Mouse (Mus musculus): ENCODE data around the gene Galnt15. TPM values are rescaled to one million over a fixed set of nuclear protein-coding genes. Genes with fewer than 3 reads are reported as not detected.

Gene Galnt15
- polyA plus RNA-seq, 1 experiment = 2.6 TPM

- no peaks in the 10 kb centered on the region for H3K36me3 ChIP-seq (ENCODE audit: control insufficient read depth, insufficient read depth, low read length)
- no peak for DNase-seq
- no peaks in the 10 kb centered on the region for H3K4me1 ChIP-seq (ENCODE audit: control insufficient read depth, insufficient read depth, low read length)
- 84% methylated on average over 8 of the region's 8 CpGs for WGBS
- TF ChIP-seq CTCF (conservative IDR thresholded peaks at IDR 0.05; ENCODE audit: insufficient read depth, insufficient read length, low read depth, low read length) (no peak), POLR2A (IDR thresholded peaks at IDR 0.05; ENCODE audit: low read depth, low read length) (no peak)
- H3K27ac ChIP-seq (ENCODE audit: insufficient read depth, low read depth, low read length) = no peak overlapping the region
- H3K4me3 ChIP-seq (ENCODE audit: insufficient read depth, low read depth, low read length) = no peak overlapping the region
- no peaks in the 10 kb centered on the region for H3K27me3 ChIP-seq (replicated peaks; ENCODE audit: control insufficient read depth, insufficient read depth, low read length)
Measured at GRCm38 (mm10) chr14:32019091-32019490, 9.7 kb upstream of the Galnt15 start.

GRCm38 (mm10) chr14:32021967-32022366, 6.8 kb upstream of the Galnt15 start:
- H3K27me3 ChIP-seq (replicated peaks; ENCODE audit: control insufficient read depth, insufficient read depth, low read length) = no peaks in the 10 kb centered on the region
- 44% methylated on average over 9 of the region's 9 CpGs for WGBS
- H3K27ac ChIP-seq (ENCODE audit: insufficient read depth, low read depth, low read length) = no peak overlapping the region
- H3K36me3 ChIP-seq (ENCODE audit: control insufficient read depth, insufficient read depth, low read length) = no peaks in the 10 kb centered on the region
- no peak overlapping the region for H3K4me3 ChIP-seq (ENCODE audit: insufficient read depth, low read depth, low read length)
- no peak for DNase-seq
- TF ChIP-seq POLR2A (IDR thresholded peaks at IDR 0.05; ENCODE audit: low read depth, low read length) (no peak), CTCF (conservative IDR thresholded peaks at IDR 0.05; ENCODE audit: insufficient read depth, insufficient read length, low read depth, low read length) (no peak)
- no peaks in the 10 kb centered on the region for H3K4me1 ChIP-seq (ENCODE audit: control insufficient read depth, insufficient read depth, low read length)

GRCm38 (mm10) chr14:32022450-32022849, 6.3 kb upstream of the Galnt15 start:
- Histone ChIP-seq H3K27me3 (replicated peaks; ENCODE audit: control insufficient read depth, insufficient read depth, low read length) (no peaks in the 10 kb centered on the region), H3K36me3 (ENCODE audit: control insufficient read depth, insufficient read depth, low read length) (no peaks in the 10 kb centered on the region), H3K4me3 (ENCODE audit: insufficient read depth, low read depth, low read length) (no peak overlapping the region), H3K27ac (ENCODE audit: insufficient read depth, low read depth, low read length) (no peak overlapping the region), H3K4me1 (ENCODE audit: control insufficient read depth, insufficient read depth, low read length) (no peaks in the 10 kb centered on the region)
- no peak for TF ChIP-seq POLR2A (IDR thresholded peaks at IDR 0.05; ENCODE audit: low read depth, low read length)
- no peak for DNase-seq

GRCm38 (mm10) chr14:32023891-32024290, 4.9 kb upstream of the Galnt15 start:
- H3K27me3 ChIP-seq (replicated peaks; ENCODE audit: control insufficient read depth, insufficient read depth, low read length) = no peaks in the 10 kb centered on the region
- no peak overlapping the region for H3K27ac ChIP-seq (ENCODE audit: insufficient read depth, low read depth, low read length)
- 97% methylated on average over 4 of the region's 4 CpGs for WGBS
- TF ChIP-seq POLR2A (IDR thresholded peaks at IDR 0.05; ENCODE audit: low read depth, low read length) (no peak), CTCF (conservative IDR thresholded peaks at IDR 0.05; ENCODE audit: insufficient read depth, insufficient read length, low read depth, low read length) (no peak)
- no peaks in the 10 kb centered on the region for H3K4me1 ChIP-seq (ENCODE audit: control insufficient read depth, insufficient read depth, low read length)
- DNase-seq = no peak
- H3K4me3 ChIP-seq (ENCODE audit: insufficient read depth, low read depth, low read length) = no peak overlapping the region
- no peaks in the 10 kb centered on the region for H3K36me3 ChIP-seq (ENCODE audit: control insufficient read depth, insufficient read depth, low read length)

- Histone ChIP-seq H3K27me3 (replicated peaks; ENCODE audit: control insufficient read depth, insufficient read depth, low read length) (no peaks in the 10 kb centered on the region), H3K27ac (ENCODE audit: insufficient read depth, low read depth, low read length) (no peak overlapping the region), H3K4me3 (ENCODE audit: insufficient read depth, low read depth, low read length) (no peak overlapping the region), H3K4me1 (ENCODE audit: control insufficient read depth, insufficient read depth, low read length) (no peaks in the 10 kb centered on the region), H3K36me3 (ENCODE audit: control insufficient read depth, insufficient read depth, low read length) (no peaks in the 10 kb centered on the region)
- TF ChIP-seq CTCF (conservative IDR thresholded peaks at IDR 0.05; ENCODE audit: insufficient read depth, insufficient read length, low read depth, low read length) (no peak), POLR2A (IDR thresholded peaks at IDR 0.05; ENCODE audit: low read depth, low read length) (no peak)
- 45% methylated on average over 7 of the region's 7 CpGs for WGBS
- no peak for DNase-seq
Measured at GRCm38 (mm10) chr14:32027218-32027617, 1.6 kb upstream of the Galnt15 start.

GRCm38 (mm10) chr14:32029411-32029992, 713 bp downstream of the Galnt15 start:
- 45% methylated on average over 14 of the region's 14 CpGs for WGBS
- Histone ChIP-seq H3K36me3 (ENCODE audit: control insufficient read depth, insufficient read depth, low read length) (no peaks in the 10 kb centered on the region), H3K27me3 (replicated peaks; ENCODE audit: control insufficient read depth, insufficient read depth, low read length) (no peaks in the 10 kb centered on the region), H3K4me3 (ENCODE audit: insufficient read depth, low read depth, low read length) (peak overlapping the region; percentile 58), H3K4me1 (ENCODE audit: control insufficient read depth, insufficient read depth, low read length) (no peaks in the 10 kb centered on the region), H3K27ac (ENCODE audit: insufficient read depth, low read depth, low read length) (peak overlapping the region; percentile 66)
- DNase-seq = peak; percentile 46
- TF ChIP-seq POLR2A (IDR thresholded peaks at IDR 0.05; ENCODE audit: low read depth, low read length) (peak; percentile 11), CTCF (conservative IDR thresholded peaks at IDR 0.05; ENCODE audit: insufficient read depth, insufficient read length, low read depth, low read length) (no peak)

GRCm38 (mm10) chr14:32030073-32030472, 1.3 kb downstream of the Galnt15 start:
- WGBS = 64% methylated on average over 5 of the region's 5 CpGs
- Histone ChIP-seq H3K27me3 (replicated peaks; ENCODE audit: control insufficient read depth, insufficient read depth, low read length) (no peaks in the 10 kb centered on the region), H3K4me1 (ENCODE audit: control insufficient read depth, insufficient read depth, low read length) (no peaks in the 10 kb centered on the region), H3K27ac (ENCODE audit: insufficient read depth, low read depth, low read length) (peak overlapping the region; percentile 66), H3K4me3 (ENCODE audit: insufficient read depth, low read depth, low read length) (peak overlapping the region; percentile 58), H3K36me3 (ENCODE audit: control insufficient read depth, insufficient read depth, low read length) (no peaks in the 10 kb centered on the region)
- TF ChIP-seq CTCF (conservative IDR thresholded peaks at IDR 0.05; ENCODE audit: insufficient read depth, insufficient read length, low read depth, low read length) (no peak), POLR2A (IDR thresholded peaks at IDR 0.05; ENCODE audit: low read depth, low read length) (no peak)
- DNase-seq = no peak

All from kidney, adult 2 months (tissue).